Mouse (Mus musculus) brain, embryonic 14.5 days (tissue): ENCODE measurements around the gene Atp2b2.

ENCODE experiments used
- CTCF ChIP-seq: fragments of 200-500 bp; IDR thresholded peaks from 2 replicates; pipeline ENCODE4 v1.5.1; 2012; ENCODE audit warnings: inconsistent platforms, mild to moderate bottlenecking, moderate library complexity, borderline replicate concordance; ENCODE audit not compliant: insufficient read depth, insufficient read length; ENCODE audit errors: extremely low read depth
- POLR2A ChIP-seq: fragments of 200-500 bp; IDR thresholded peaks from 2 replicates; pipeline ENCODE4 v1.6.1; 2012; ENCODE audit warnings: mild to moderate bottlenecking, inconsistent platforms, borderline replicate concordance; ENCODE audit not compliant: poor library complexity, insufficient read depth, insufficient read length, severe bottlenecking; ENCODE audit errors: extremely low read depth

GRCm38 (mm10) chr6:113860735-113861374 is 181.6 kb downstream of the Atp2b2 start:
- TF ChIP-seq POLR2A (no peak), CTCF (no peak)
